ENCODE assay signal across 11 mouse cellular contexts in genomic region chr17:7461164-7461563, GRCm38 (mm10).
DNase-seq lines count a peak whose midpoint lies in the region; ATAC-seq lines count a peak whose summit lies in the region.
"Had no signal": no experiment of that assay in that cellular context is flagged by ENCODE, and none has a peak within 500 bp of the region (broad histone marks: within the 10 kb centered on the region; RNA-seq: fewer than 3 reads in every experiment).

No protein-coding gene starts in this region.

- WGBS in heart, embryonic 15.5 days, result 46% methylated on average over 6 of the region's 6 CpGs
- 5% methylated on average over 6 of the region's 6 CpGs for WGBS in forebrain, embryonic 12.5 days
- 50% methylated on average over 6 of the region's 6 CpGs for WGBS in limb, embryonic 12.5 days
- WGBS in neural tube, embryonic 14.5 days, result 15% methylated on average over 6 of the region's 6 CpGs

- no peak overlapping the region for H3K9ac ChIP-seq in heart, embryonic 15.5 days
- H3K9ac ChIP-seq in forebrain, embryonic 12.5 days, result no peak overlapping the region
- H3K9ac ChIP-seq in limb, embryonic 12.5 days (replicated peaks), result no peak overlapping the region
- H3K9ac ChIP-seq in neural tube, embryonic 14.5 days (replicated peaks; ENCODE audit: low read depth, low read length), result no peak overlapping the region
- H3K9ac ChIP-seq: heart, embryonic 13.5 days had no signal

- no peak overlapping the region for H3K27ac ChIP-seq in heart, embryonic 15.5 days
- H3K27ac ChIP-seq in forebrain, embryonic 12.5 days, result 0 out of 2 replicates have a peak overlapping the region, but pooled peaks have one; percentile 53
- H3K27ac ChIP-seq in limb, embryonic 12.5 days, result peak overlapping the region; percentile 69
- no peak overlapping the region for H3K27ac ChIP-seq in neural tube, embryonic 14.5 days (ENCODE audit: low read depth, low read length)
- H3K27ac ChIP-seq: heart, embryonic 13.5 days; kidney, postnatal 0 days had no signal

- 0 out of 2 replicates have a peak, but pooled peaks have one; percentile 39 for ATAC-seq in heart, embryonic 15.5 days (replicated peaks; ENCODE audit: insufficient number of reproducible peaks, insufficient read depth, low FRiP score, low read depth)
- 0 out of 2 replicates have a peak, but pooled peaks have one; percentile 49 for ATAC-seq in forebrain, embryonic 12.5 days (ENCODE audit: low FRiP score)
- no peak for ATAC-seq in limb, embryonic 12.5 days (ENCODE audit: insufficient number of reproducible peaks, insufficient read depth, low FRiP score, low TSS enrichment, low read depth)
- 0 out of 2 replicates have a peak, but pooled peaks have one; percentile 41 for ATAC-seq in neural tube, embryonic 14.5 days (ENCODE audit: low read depth)
- no peak for ATAC-seq in erythroid progenitor cell, adult 5-6 weeks (replicated peaks; ENCODE audit: low FRiP score, poor library complexity, severe bottlenecking)
- ATAC-seq: Patski had no signal

- DNase-seq in heart, adult 18-20 months, result no peak
- DNase-seq in testis, postnatal 10 days (ENCODE audit: low spot score), result no peak
- DNase-seq in lung, postnatal 25 days (ENCODE audit: low spot score), result no peak

- no peaks in the 10 kb centered on the region for H3K27me3 ChIP-seq in heart, embryonic 15.5 days
- peaks cover 4% of the 10 kb centered on the region; the same call in 1 of the 2 replicates for H3K27me3 ChIP-seq in forebrain, embryonic 12.5 days
- no peaks in the 10 kb centered on the region for H3K27me3 ChIP-seq in limb, embryonic 12.5 days
- no peaks in the 10 kb centered on the region for H3K27me3 ChIP-seq in neural tube, embryonic 14.5 days (ENCODE audit: control insufficient read depth, insufficient read depth, low read length)
- H3K27me3 ChIP-seq: heart, embryonic 13.5 days; Patski had no signal

- peaks cover 6% of the 10 kb centered on the region; the same call in 1 of the 2 replicates for H3K4me1 ChIP-seq in heart, embryonic 15.5 days (replicated peaks)
- H3K4me1 ChIP-seq in forebrain, embryonic 12.5 days, result peaks cover 8% of the 10 kb centered on the region
- H3K4me1 ChIP-seq in limb, embryonic 12.5 days (replicated peaks), result peaks cover 10% of the 10 kb centered on the region; the same call in 1 of the 2 replicates
- no peaks in the 10 kb centered on the region for H3K4me1 ChIP-seq in neural tube, embryonic 14.5 days (ENCODE audit: control insufficient read depth, insufficient read depth, low read length)

- H3K4me2 ChIP-seq in heart, embryonic 15.5 days, result no peak overlapping the region
- H3K4me2 ChIP-seq in forebrain, embryonic 12.5 days, result no peak overlapping the region
- no peak overlapping the region for H3K4me2 ChIP-seq in limb, embryonic 12.5 days
- no peak overlapping the region for H3K4me2 ChIP-seq in neural tube, embryonic 14.5 days (ENCODE audit: low read depth, low read length)
- H3K4me2 ChIP-seq: heart, embryonic 13.5 days had no signal

- no peaks in the 10 kb centered on the region for H3K9me3 ChIP-seq in heart, embryonic 15.5 days (replicated peaks)
- H3K9me3 ChIP-seq in forebrain, embryonic 12.5 days, result no peaks in the 10 kb centered on the region
- no peaks in the 10 kb centered on the region for H3K9me3 ChIP-seq in limb, embryonic 12.5 days
- H3K9me3 ChIP-seq in neural tube, embryonic 14.5 days (ENCODE audit: control insufficient read depth, low read length), result no peaks in the 10 kb centered on the region
- H3K9me3 ChIP-seq: heart, embryonic 13.5 days had no signal

- no peak overlapping the region for H3K4me3 ChIP-seq in heart, embryonic 15.5 days
- no peak overlapping the region for H3K4me3 ChIP-seq in forebrain, embryonic 12.5 days (replicated peaks)
- no peak overlapping the region for H3K4me3 ChIP-seq in limb, embryonic 12.5 days (replicated peaks)
- H3K4me3 ChIP-seq in neural tube, embryonic 14.5 days (ENCODE audit: low read depth, low read length), result no peak overlapping the region
- H3K4me3 ChIP-seq: heart, embryonic 13.5 days had no signal

- no peaks in the 10 kb centered on the region for H3K36me3 ChIP-seq in heart, embryonic 15.5 days
- no peaks in the 10 kb centered on the region for H3K36me3 ChIP-seq in forebrain, embryonic 12.5 days (replicated peaks)
- no peaks in the 10 kb centered on the region for H3K36me3 ChIP-seq in limb, embryonic 12.5 days
- H3K36me3 ChIP-seq in neural tube, embryonic 14.5 days (ENCODE audit: control insufficient read depth, insufficient read depth, low read length), result no peaks in the 10 kb centered on the region
- H3K36me3 ChIP-seq: heart, embryonic 13.5 days had no signal

Comparison
In these comparisons a context has a peak if more than half of its experiments do, and no peak if none do; other contexts are left out.
1. ATAC-seq: peak in heart, embryonic 15.5 days (single experiment), forebrain, embryonic 12.5 days (single experiment) and neural tube, embryonic 14.5 days (single experiment); none in limb, embryonic 12.5 days (single experiment) and erythroid progenitor cell, adult 5-6 weeks (single experiment).
2. H3K27ac ChIP-seq: peak in forebrain, embryonic 12.5 days (single experiment) and limb, embryonic 12.5 days (single experiment); none in heart, embryonic 15.5 days (single experiment) and neural tube, embryonic 14.5 days (single experiment).